Mouse (Mus musculus): ENCODE data around the gene Ss18l1.

Ss18l1 gene

GRCm38 (mm10) chr2:180086637-180087027 lies 44.3 kb downstream of the Ss18l1 start:
- DNase-seq (ENCODE audit: low read depth), result no peak

GRCm38 (mm10) chr2:180087472-180087871 lies 45.2 kb downstream of the Ss18l1 start:
- DNase-seq (ENCODE audit: low read depth), result no peak

- no peak for DNase-seq (ENCODE audit: low read depth)
Measured at GRCm38 (mm10) chr2:180090285-180090684, 48.0 kb downstream of the Ss18l1 start.

- no peak for DNase-seq (ENCODE audit: low read depth)
Measured at GRCm38 (mm10) chr2:180095711-180096110, 53.4 kb downstream of the Ss18l1 start.

GRCm38 (mm10) chr2:180097585-180097984 lies 55.3 kb downstream of the Ss18l1 start:
- no peak for DNase-seq (ENCODE audit: low read depth)

GRCm38 (mm10) chr2:180098167-180098566 lies 55.9 kb downstream of the Ss18l1 start:
- DNase-seq (ENCODE audit: low read depth), result no peak

GRCm38 (mm10) chr2:180099529-180099928 lies 57.2 kb downstream of the Ss18l1 start:
- DNase-seq (ENCODE audit: low read depth), result no peak

- DNase-seq (ENCODE audit: low read depth), result no peak
Measured at GRCm38 (mm10) chr2:180103151-180103977, 61.1 kb downstream of the Ss18l1 start.

- DNase-seq (ENCODE audit: low read depth), result no peak
Measured at GRCm38 (mm10) chr2:180103978-180104658, 61.8 kb downstream of the Ss18l1 start, which contains the start of gene Hrh3. Hrh3 (minus strand) TSS chr2:180104488.

- DNase-seq (ENCODE audit: low read depth), result no peak
Measured at GRCm38 (mm10) chr2:180104659-180105377, 62.5 kb downstream of the Ss18l1 start.

- DNase-seq (ENCODE audit: low read depth), result no peak
Measured at GRCm38 (mm10) chr2:180105441-180106190, 63.3 kb downstream of the Ss18l1 start.

- DNase-seq (ENCODE audit: low read depth), result peak; percentile 64
Measured at GRCm38 (mm10) chr2:180107081-180107480, 64.8 kb downstream of the Ss18l1 start.

GRCm38 (mm10) chr2:180108285-180108684 lies 66.0 kb downstream of the Ss18l1 start:
- peak; percentile 70 for DNase-seq (ENCODE audit: low read depth)

- DNase-seq (ENCODE audit: low read depth), result peak; percentile 52
Measured at GRCm38 (mm10) chr2:180113909-180114890, 71.9 kb downstream of the Ss18l1 start.

- DNase-seq (ENCODE audit: low read depth), result no peak
Measured at GRCm38 (mm10) chr2:180115279-180115678, 73.0 kb downstream of the Ss18l1 start.

- no peak for DNase-seq (ENCODE audit: low read depth)
Measured at GRCm38 (mm10) chr2:180116081-180116493, 73.8 kb downstream of the Ss18l1 start.

GRCm38 (mm10) chr2:180116741-180117484 lies 74.6 kb downstream of the Ss18l1 start:
- DNase-seq (ENCODE audit: low read depth), result no peak

- no peak for DNase-seq (ENCODE audit: low read depth)
Measured at GRCm38 (mm10) chr2:180117485-180118194, 75.3 kb downstream of the Ss18l1 start.
